Mouse (Mus musculus) G1E (cell line): ENCODE data around the gene Zfp663. TPM values are rescaled to one million over a fixed set of nuclear protein-coding genes. Genes with fewer than 3 reads are reported as not detected.

Experiments used
- ATAC-seq: 2 replicates; pipeline ENCODE4 v1.8.0; 2016; ENCODE audit warnings: mild to moderate bottlenecking; ENCODE audit not compliant: insufficient number of reproducible peaks, poor library complexity, low FRiP score, severe bottlenecking; ENCODE audit errors: extremely low read depth
- DNase-seq: peaks from one replicate; pipeline ENCODE4 v3.0.0; 2012; ENCODE audit warnings: low spot score
- H3K27me3 ChIP-seq: 2 replicates; pipeline ENCODE4 v1.6.1; 2012; ENCODE audit warnings: mild to moderate bottlenecking, low read length, inconsistent platforms; ENCODE audit not compliant: insufficient read depth
- H3K36me3 ChIP-seq: replicated peaks from 2 replicates; pipeline ENCODE3; 2012; ENCODE audit warnings: mild to moderate bottlenecking, inconsistent platforms
- H3K4me1 ChIP-seq: 2 replicates; pipeline ENCODE4 v1.6.1; 2012; ENCODE audit warnings: low read depth, low read length, inconsistent platforms, mixed read lengths; ENCODE audit not compliant: insufficient read depth
- H3K4me3 ChIP-seq: 2 replicates; pipeline ENCODE4 v1.5.1; 2012; ENCODE audit warnings: low read depth, mild to moderate bottlenecking, inconsistent platforms, low read length, moderate library complexity, mixed read lengths
- H3K9me3 ChIP-seq: replicated peaks from 2 replicates; pipeline ENCODE4 v1.6.1; 2012; ENCODE audit warnings: inconsistent platforms
- CTCF ChIP-seq: IDR thresholded peaks from 2 replicates; pipeline ENCODE4 v1.5.1; 2012; ENCODE audit warnings: low read depth, low read length, inconsistent platforms, mixed read lengths
- GATA1 ChIP-seq: IDR thresholded peaks from 2 replicates; pipeline ENCODE4 v1.6.1; 2012; ENCODE audit warnings: borderline replicate concordance, low read length, inconsistent platforms, mixed read lengths
- GATA2 ChIP-seq: IDR thresholded peaks from 2 replicates; pipeline ENCODE4 v1.6.1; 2012; ENCODE audit warnings: low read depth, low read length, inconsistent platforms, borderline replicate concordance
- POLR2AphosphoS5 ChIP-seq: IDR thresholded peaks from 2 replicates; pipeline ENCODE4 v1.6.1; 2012; ENCODE audit warnings: low read depth, low read length, inconsistent platforms; ENCODE audit not compliant: insufficient replicate concordance
- TAL1 ChIP-seq: conservative IDR thresholded peaks from 2 replicates; pipeline ENCODE4 v1.6.1; 2012; ENCODE audit warnings: low read depth, low read length, inconsistent platforms, mixed read lengths
- polyA plus RNA-seq: library from polyadenylated mRNA; stranded (reverse); fragments of >175 nt; gene quantifications from 2 replicates; pipeline ENCODE4 v1.2.3, GENCODE M21; 2012
- total RNA-seq, 2 experiments: library from RNA; stranded (forward) in 1 of 2; stranded (reverse) in 1 of 2; fragments of 200-1000 nt in 1 of 2; fragments of >200 nt in 1 of 2; fragmentation: Nextera tagmentation in 1 of 2; gene quantifications; 2 replicates each; pipeline ENCODE4 v1.2.3; 2014 to 2017

Gene Zfp663
- total and polyA plus RNA-seq, 3 experiments, result 0.16 TPM; not detected in 2

GRCm38 (mm10) chr2:165364334-165365091 is 4.0 kb downstream of the Zfp663 start:
- no peak for DNase-seq
- ATAC-seq, result no peak
- no peaks in the 10 kb centered on the region for H3K9me3 ChIP-seq
- TF ChIP-seq TAL1 (no peak), GATA2 (no peak), CTCF (no peak), POLR2AphosphoS5 (no peak)
- H3K4me3 ChIP-seq, result no peak overlapping the region
- peaks cover 4% of the 10 kb centered on the region for H3K4me1 ChIP-seq
- H3K27me3 ChIP-seq, result peaks cover 4% of the 10 kb centered on the region; the same call in 1 of the 2 replicates
- H3K36me3 ChIP-seq, result no peaks in the 10 kb centered on the region

GRCm38 (mm10) chr2:165363282-165363681 is 5.2 kb downstream of the Zfp663 start:
- DNase-seq, result no peak
- no peak overlapping the region for H3K4me3 ChIP-seq
- no peak for ATAC-seq
- H3K9me3 ChIP-seq, result no peaks in the 10 kb centered on the region
- H3K36me3 ChIP-seq, result no peaks in the 10 kb centered on the region
- 0 out of 2 replicates have a peak, but pooled peaks cover 1% of the 10 kb centered on the region for H3K27me3 ChIP-seq
- H3K4me1 ChIP-seq, result peaks cover 4% of the 10 kb centered on the region
- no peak for TF ChIP-seq GATA2
- no peak for TF ChIP-seq GATA1
- no peak for TF ChIP-seq CTCF
- TF ChIP-seq TAL1, result no peak
- TF ChIP-seq POLR2AphosphoS5, result no peak

- DNase-seq (peak; percentile 43), ATAC-seq (peak; percentile 54)
- peak; percentile 70 for TF ChIP-seq CTCF
- TF ChIP-seq GATA2, result no peak
- TF ChIP-seq GATA1, result no peak
Measured at GRCm38 (mm10) chr2:165360861-165361260, 7.7 kb downstream of the Zfp663 start.

GRCm38 (mm10) chr2:165351828-165352513 is 16.6 kb downstream of the Zfp663 start:
- Histone ChIP-seq H3K27me3 (no peaks in the 10 kb centered on the region), H3K9me3 (peaks cover 32% of the 10 kb centered on the region), H3K4me1 (no peaks in the 10 kb centered on the region), H3K4me3 (no peak overlapping the region), H3K36me3 (no peaks in the 10 kb centered on the region)
- DNase-seq (no peak), ATAC-seq (no peak)
- TF ChIP-seq TAL1, result no peak
- TF ChIP-seq GATA1, result no peak
- no peak for TF ChIP-seq CTCF
- no peak for TF ChIP-seq GATA2
- TF ChIP-seq POLR2AphosphoS5, result no peak

More at GRCm38 (mm10) chr2:165360861-165361260, 7.7 kb downstream of the Zfp663 start:
- Histone ChIP-seq H3K9me3 (peaks cover 3% of the 10 kb centered on the region; the same call in 1 of the 2 replicates), H3K27me3 (no peaks in the 10 kb centered on the region), H3K36me3 (no peaks in the 10 kb centered on the region), H3K4me1 (no peaks in the 10 kb centered on the region), H3K4me3 (no peak overlapping the region)

- no peaks in the 10 kb centered on the region for H3K4me1 ChIP-seq
- DNase-seq (no peak), ATAC-seq (no peak)
- no peaks in the 10 kb centered on the region for H3K36me3 ChIP-seq
- peaks cover 26% of the 10 kb centered on the region for H3K9me3 ChIP-seq
- H3K4me3 ChIP-seq, result no peak overlapping the region
- no peak for TF ChIP-seq GATA2
- TF ChIP-seq TAL1, result no peak
- no peak for TF ChIP-seq POLR2AphosphoS5
- no peak for TF ChIP-seq GATA1
- no peak for TF ChIP-seq CTCF
- H3K27me3 ChIP-seq, result 0 out of 2 replicates have a peak, but pooled peaks cover 3% of the 10 kb centered on the region
Measured at GRCm38 (mm10) chr2:165349466-165349865, 19.1 kb downstream of the Zfp663 start.

GRCm38 (mm10) chr2:165346180-165346579 is 22.3 kb downstream of the Zfp663 start:
- no peak for ATAC-seq
- H3K4me3 ChIP-seq, result no peak overlapping the region
- peaks cover 3% of the 10 kb centered on the region; the same call in 1 of the 2 replicates for H3K9me3 ChIP-seq
- no peaks in the 10 kb centered on the region for H3K36me3 ChIP-seq
- TF ChIP-seq GATA2 (no peak), GATA1 (no peak)
- H3K4me1 ChIP-seq, result no peaks in the 10 kb centered on the region
- no peak for DNase-seq
- 0 out of 2 replicates have a peak, but pooled peaks cover 4% of the 10 kb centered on the region for H3K27me3 ChIP-seq
